Mouse (Mus musculus): Measurements from ENCODE around the gene Prnd. TPM values are rescaled to one million over a fixed set of nuclear protein-coding genes. Genes with fewer than 3 reads are reported as not detected.

Prnd gene
- total and polyA plus RNA-seq, 3 experiments = 0.76 to 11.4 (median 5.6) TPM

- TF ChIP-seq ZC3H11A (IDR thresholded peaks at IDR 0.05; ENCODE audit: low read depth, low read length) (peak; percentile 93), CHD2 (IDR thresholded peaks at IDR 0.05; ENCODE audit: low read length) (no peak), POLR2AphosphoS2 (IDR thresholded peaks at IDR 0.05; ENCODE audit: low read depth, low read length) (no peak), ZNF384 (IDR thresholded peaks at IDR 0.05; ENCODE audit: low read depth, low read length) (no peak), KAT2A (IDR thresholded peaks at IDR 0.05; ENCODE audit: insufficient replicate concordance, low read length) (no peak), SMC3 (IDR thresholded peaks at IDR 0.05; ENCODE audit: low read depth, low read length) (peak; percentile 99)
Observed at GRCm38 (mm10) chr2:131982546-131983196, 32.0 kb downstream of the Prnd start (continued).

GRCm38 (mm10) chr2:131987950-131988349 is 37.3 kb downstream of the Prnd start:
- in situ Hi-C loops (cut with MboI; ENCODE audit: low pct_ligation_motif_present, low pct_unique_long_range_greater_than_20kb, low sequenced_read_pairs) = loop anchor here (10.0 kb wide), 1 partner anchor 257 kb away; the partner anchor contains the start of gene Tmem230
- H3K36me3 ChIP-seq (replicated peaks in 1 of 2; ENCODE audit: control insufficient read depth in 1 of 2, insufficient read depth in 1 of 2, low read length in 1 of 2) = peaks cover 5 to 26% of the 10 kb centered on the region in 2 experiments
- H3K79me2 ChIP-seq (replicated peaks; ENCODE audit: control insufficient read depth, extremely low read depth, insufficient read depth, poor library complexity, severe bottlenecking) = no peaks in the 10 kb centered on the region
- no peaks in the 10 kb centered on the region for H3K9me3 ChIP-seq (replicated peaks; ENCODE audit: low read length)
- no peak overlapping the region for H3K9ac ChIP-seq (ENCODE audit: insufficient read depth, low read depth)
- DNase-seq (ENCODE audit: extremely low read depth) = no peak
- peaks cover 0 to 50% of the 10 kb centered on the region in 2 experiments; a peak in 3 of 4 replicates for H3K4me1 ChIP-seq (ENCODE audit: control insufficient read depth in 1 of 2, insufficient read depth in 2 of 2)
- TF ChIP-seq CHD1 (IDR thresholded peaks at IDR 0.05; ENCODE audit: low read depth, low read length) (no peak), SMC3 (IDR thresholded peaks at IDR 0.05; ENCODE audit: low read depth, low read length) (peak; percentile 65), JUN (IDR thresholded peaks at IDR 0.05; ENCODE audit: insufficient read depth, low read depth, low read length) (no peak), MYC (IDR thresholded peaks at IDR 0.05; ENCODE audit: low read depth, low read length) (no peak), CTCF (conservative IDR thresholded peaks at IDR 0.05 in 1 of 2, IDR thresholded peaks at IDR 0.05 in 1 of 2; ENCODE audit: low read depth in 2 of 2, low read length in 2 of 2) (peak; percentile 26 to 66; a peak in 3 of 4 replicates), ETS1 (conservative IDR thresholded peaks at IDR 0.05; ENCODE audit: low read depth, low read length) (no peak), RAD21 (IDR thresholded peaks at IDR 0.05; ENCODE audit: low read depth, low read length) (peak; percentile 58), ZMIZ1 (IDR thresholded peaks at IDR 0.05; ENCODE audit: low read depth, low read length) (no peak), ZKSCAN1 (IDR thresholded peaks at IDR 0.05; ENCODE audit: borderline replicate concordance, low read depth, low read length) (no peak), ZC3H11A (IDR thresholded peaks at IDR 0.05; ENCODE audit: low read depth, low read length) (no peak), TBP (conservative IDR thresholded peaks at IDR 0.05; ENCODE audit: low read depth, low read length) (no peak), ZNF384 (IDR thresholded peaks at IDR 0.05; ENCODE audit: low read depth, low read length) (no peak)
- no peak overlapping the region for H3K4me2 ChIP-seq (ENCODE audit: insufficient read depth, low read depth, poor library complexity, severe bottlenecking)
- no peak overlapping the region for H3K27ac ChIP-seq (ENCODE audit: insufficient read depth, low read depth)
- H3K4me3 ChIP-seq (replicated peaks in 1 of 3; ENCODE audit: low read depth in 2 of 3, low read length in 2 of 3, poor library complexity in 1 of 3) = no peak overlapping the region
- dilution Hi-C loops (cut with MboI; ENCODE audit: extremely low pct_ligation_motif_present, extremely low pct_unique_long_range_greater_than_20kb, low sequenced_read_pairs) = no loop called here
- H3K27me3 ChIP-seq (replicated peaks) = no peaks in the 10 kb centered on the region

- no peak overlapping the region for H3K9ac ChIP-seq (ENCODE audit: insufficient read depth, low read depth)
- H3K27me3 ChIP-seq (replicated peaks) = no peaks in the 10 kb centered on the region
- H3K27ac ChIP-seq (ENCODE audit: insufficient read depth, low read depth) = no peak overlapping the region
- peaks cover 11 to 32% of the 10 kb centered on the region in 2 experiments for H3K36me3 ChIP-seq (replicated peaks in 1 of 2; ENCODE audit: control insufficient read depth in 1 of 2, insufficient read depth in 1 of 2, low read length in 1 of 2)
- no peak overlapping the region for H3K4me3 ChIP-seq (replicated peaks in 1 of 3; ENCODE audit: low read depth in 2 of 3, low read length in 2 of 3, poor library complexity in 1 of 3)
- TF ChIP-seq CHD2 (IDR thresholded peaks at IDR 0.05; ENCODE audit: low read length) = no peak
- TF ChIP-seq NRF1 (IDR thresholded peaks at IDR 0.05; ENCODE audit: low read depth, low read length) = no peak
- TF ChIP-seq ZKSCAN1 (IDR thresholded peaks at IDR 0.05; ENCODE audit: borderline replicate concordance, low read depth, low read length) = no peak
- no peak for TF ChIP-seq ZC3H11A (IDR thresholded peaks at IDR 0.05; ENCODE audit: low read depth, low read length)
- TF ChIP-seq KAT2A (IDR thresholded peaks at IDR 0.05; ENCODE audit: insufficient replicate concordance, low read length) = no peak
- no peak for TF ChIP-seq ETS1 (conservative IDR thresholded peaks at IDR 0.05; ENCODE audit: low read depth, low read length)
- no peak for TF ChIP-seq TCF12 (IDR thresholded peaks at IDR 0.05; ENCODE audit: low read depth, low read length)
- no peak for TF ChIP-seq MXI1 (IDR thresholded peaks at IDR 0.05; ENCODE audit: low read depth, low read length)
- H3K4me1 ChIP-seq (ENCODE audit: control insufficient read depth in 1 of 2, insufficient read depth in 2 of 2) = peaks cover 4 to 52% of the 10 kb centered on the region in 2 experiments; a peak in 3 of 4 replicates
- in situ Hi-C loops (cut with MboI; ENCODE audit: low pct_ligation_motif_present, low pct_unique_long_range_greater_than_20kb, low sequenced_read_pairs) (loop anchor here (10.0 kb wide), 1 partner anchor 256 kb away; the partner anchor contains the start of gene Tmem230), dilution Hi-C loops (cut with MboI; ENCODE audit: extremely low pct_ligation_motif_present, extremely low pct_unique_long_range_greater_than_20kb, low sequenced_read_pairs) (no loop called here)
- H3K9me3 ChIP-seq (replicated peaks; ENCODE audit: low read length) = no peaks in the 10 kb centered on the region
- no peaks in the 10 kb centered on the region; the same call in 1 of the 2 replicates for H3K79me2 ChIP-seq (replicated peaks; ENCODE audit: control insufficient read depth, extremely low read depth, insufficient read depth, poor library complexity, severe bottlenecking)
- DNase-seq (ENCODE audit: extremely low read depth) = no peak
- no peak overlapping the region for H3K4me2 ChIP-seq (ENCODE audit: insufficient read depth, low read depth, poor library complexity, severe bottlenecking)
Observed at GRCm38 (mm10) chr2:131988550-131988949, 37.9 kb downstream of the Prnd start.

Measured in CH12.LX (cell line).